Comparison of ENCODE assay signal across 8 mouse cellular contexts in the genomic region with DNA sequence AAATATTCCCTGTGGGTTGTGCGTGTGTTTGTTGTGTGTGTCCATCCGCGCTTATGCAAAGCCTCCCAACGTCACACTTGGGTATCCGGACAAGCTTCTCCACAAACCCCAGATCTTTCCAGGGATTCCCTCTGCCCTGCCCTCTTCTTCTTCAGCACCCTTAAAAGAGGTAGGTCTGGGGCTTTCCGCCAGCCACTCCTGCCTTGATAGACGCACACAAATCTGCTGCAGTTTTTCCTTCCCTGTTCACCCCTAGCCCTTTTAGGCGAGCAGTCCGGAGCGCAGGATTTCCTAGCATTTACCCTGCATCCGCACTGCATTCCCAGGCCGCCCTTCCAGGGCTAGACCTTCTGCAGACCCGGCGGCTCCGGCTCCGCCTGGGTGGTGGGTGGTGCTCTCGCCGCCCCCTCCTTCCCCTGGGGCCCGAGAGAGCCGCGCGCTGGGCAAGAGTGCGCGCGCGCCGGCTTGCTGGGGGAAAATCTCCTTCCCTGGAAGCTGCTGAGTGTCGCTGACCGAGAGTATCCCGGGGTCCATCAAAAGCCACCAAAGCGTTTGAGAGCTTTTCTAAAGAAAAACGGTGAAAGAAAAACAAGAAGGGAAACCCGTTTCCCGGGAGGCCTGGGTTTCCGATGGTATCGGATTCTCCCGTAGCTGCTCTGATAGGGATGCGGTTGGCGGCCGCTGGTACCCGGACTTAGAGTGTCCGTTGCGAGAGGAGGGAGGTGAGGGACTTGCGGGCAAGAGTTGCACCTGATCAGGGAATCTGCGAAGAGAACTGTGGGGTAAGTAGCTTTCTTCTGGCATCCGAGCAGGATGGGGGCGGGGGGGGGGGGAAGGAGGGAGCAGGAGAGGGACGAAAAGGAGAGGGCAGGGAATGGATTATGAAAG. TPM values are rescaled to one million over a fixed set of nuclear protein-coding genes. Genes with fewer than 3 reads are reported as not detected.
A peak's percentile ranks its signal among the peaks of the same experiment; 100 is the strongest.
DNase-seq lines count a peak whose midpoint lies in the region; ATAC-seq and TF ChIP-seq lines count a peak whose summit lies in the region.

Gene Car10, plus strand, starts transcription at position 88 of the 888 bp plus-strand sequence.

- no peak for ATAC-seq in lung, postnatal 0 days
- ATAC-seq in embryonic facial prominence, embryonic 11.5 days (replicated peaks; ENCODE audit: insufficient number of reproducible peaks, low FRiP score, low TSS enrichment, low read depth): no peak
- ATAC-seq in intestine, embryonic 14.5 days (replicated peaks; ENCODE audit: low FRiP score, low TSS enrichment, low read depth): no peak
- ATAC-seq in midbrain, embryonic 13.5 days: peak; percentile 55

- no peaks in the 10 kb centered on the region for H3K9me3 ChIP-seq in lung, postnatal 0 days (ENCODE audit: low read length)
- H3K9me3 ChIP-seq in embryonic facial prominence, embryonic 11.5 days (replicated peaks; ENCODE audit: control insufficient read depth, low read length): no peaks in the 10 kb centered on the region
- H3K9me3 ChIP-seq in intestine, embryonic 14.5 days (ENCODE audit: control insufficient read depth, low read length): no peaks in the 10 kb centered on the region
- no peaks in the 10 kb centered on the region for H3K9me3 ChIP-seq in midbrain, embryonic 13.5 days

- H3K27me3 ChIP-seq in lung, postnatal 0 days (replicated peaks; ENCODE audit: insufficient read depth, low read length): peaks cover 43% of the 10 kb centered on the region
- peaks cover 38% of the 10 kb centered on the region for H3K27me3 ChIP-seq in embryonic facial prominence, embryonic 11.5 days (ENCODE audit: control insufficient read depth, insufficient read depth, low read length)
- H3K27me3 ChIP-seq in intestine, embryonic 14.5 days (replicated peaks; ENCODE audit: control insufficient read depth, insufficient read depth, low read length): peaks cover 58% of the 10 kb centered on the region
- peaks cover 59% of the 10 kb centered on the region for H3K27me3 ChIP-seq in midbrain, embryonic 13.5 days

- no peak for TF ChIP-seq EP300 in lung, postnatal 0 days (IDR thresholded peaks at IDR 0.05)

- no peak within 1 kb of the TSS for H3K4me3 ChIP-seq in lung, postnatal 0 days (ENCODE audit: low read depth, low read length)
- H3K4me3 ChIP-seq in lung, adult 2 months (replicated peaks; ENCODE audit: extremely low read depth, low read depth, low read length): no peak within 1 kb of the TSS
- H3K4me3 ChIP-seq in embryonic facial prominence, embryonic 11.5 days (ENCODE audit: low read depth, low read length): peak within 1 kb of the TSS; percentile 35
- peak within 1 kb of the TSS; percentile 35 for H3K4me3 ChIP-seq in intestine, embryonic 14.5 days (ENCODE audit: low read depth, low read length)
- H3K4me3 ChIP-seq in midbrain, embryonic 13.5 days (replicated peaks): peak within 1 kb of the TSS; percentile 68

- DNase-seq in lung, postnatal 0 days (ENCODE audit: low spot score): no peak
- no peak for DNase-seq in lung, adult 2 months
- peak; percentile 25 for DNase-seq in embryonic facial prominence, embryonic 11.5 days (ENCODE audit: low spot score)
- DNase-seq in intestine, embryonic 14.5 days (ENCODE audit: low spot score): peak; percentile 55
- DNase-seq in spleen, postnatal 14 days (ENCODE audit: low spot score in 2 of 2): no peak
- DNase-seq in adrenal gland, postnatal 25 days: no peak
- DNase-seq in kidney, postnatal 10 days: no peak

- H3K4me1 ChIP-seq in lung, postnatal 0 days (ENCODE audit: insufficient read depth, low read depth, low read length): no peaks in the 10 kb centered on the region
- H3K4me1 ChIP-seq in lung, adult 2 months (ENCODE audit: control insufficient read depth, insufficient read depth, low read length): no peaks in the 10 kb centered on the region
- H3K4me1 ChIP-seq in embryonic facial prominence, embryonic 11.5 days (ENCODE audit: control insufficient read depth, insufficient read depth, low read length): peaks cover 5% of the 10 kb centered on the region
- peaks cover 2% of the 10 kb centered on the region; the same call in 1 of the 2 replicates for H3K4me1 ChIP-seq in intestine, embryonic 14.5 days (replicated peaks; ENCODE audit: control insufficient read depth, insufficient read depth, low read length)
- H3K4me1 ChIP-seq in midbrain, embryonic 13.5 days (replicated peaks): peaks cover 27% of the 10 kb centered on the region

- no peaks in the 10 kb centered on the region for H3K36me3 ChIP-seq in lung, postnatal 0 days (ENCODE audit: insufficient read depth, low read length)
- H3K36me3 ChIP-seq in embryonic facial prominence, embryonic 11.5 days (replicated peaks; ENCODE audit: control insufficient read depth, insufficient read depth, low read depth, low read length): no peaks in the 10 kb centered on the region
- no peaks in the 10 kb centered on the region for H3K36me3 ChIP-seq in intestine, embryonic 14.5 days (ENCODE audit: control insufficient read depth, insufficient read depth, low read length)
- H3K36me3 ChIP-seq in midbrain, embryonic 13.5 days: no peaks in the 10 kb centered on the region

- no peak within 1 kb of the TSS for H3K27ac ChIP-seq in lung, postnatal 0 days (ENCODE audit: low read length)
- no peak within 1 kb of the TSS for H3K27ac ChIP-seq in embryonic facial prominence, embryonic 11.5 days (replicated peaks; ENCODE audit: low read depth, low read length)
- H3K27ac ChIP-seq in intestine, embryonic 14.5 days (ENCODE audit: low read depth): no peak within 1 kb of the TSS
- H3K27ac ChIP-seq in midbrain, embryonic 13.5 days: peak within 1 kb of the TSS; percentile 78

- no peak within 1 kb of the TSS for H3K9ac ChIP-seq in lung, postnatal 0 days (replicated peaks; ENCODE audit: low read depth)
- H3K9ac ChIP-seq in embryonic facial prominence, embryonic 11.5 days (replicated peaks; ENCODE audit: low read length): no peak within 1 kb of the TSS
- no peak within 1 kb of the TSS for H3K9ac ChIP-seq in intestine, embryonic 14.5 days (ENCODE audit: low read length)
- H3K9ac ChIP-seq in midbrain, embryonic 13.5 days (replicated peaks): peak within 1 kb of the TSS; percentile 73

- peak within 1 kb of the TSS; percentile 32 for H3K4me2 ChIP-seq in lung, postnatal 0 days (replicated peaks; ENCODE audit: low read depth, low read length)
- H3K4me2 ChIP-seq in embryonic facial prominence, embryonic 11.5 days (ENCODE audit: low read depth, low read length): peak within 1 kb of the TSS; percentile 74
- H3K4me2 ChIP-seq in intestine, embryonic 14.5 days (ENCODE audit: low read length): peak within 1 kb of the TSS; percentile 65
- peak within 1 kb of the TSS; percentile 99 for H3K4me2 ChIP-seq in midbrain, embryonic 13.5 days (replicated peaks)

- WGBS in lung, postnatal 0 days: 2% methylated on average over 46 of the region's 48 CpGs
- WGBS in lung, adult 2 months: 2% methylated on average over 48 of the region's 48 CpGs
- under 1% methylated on average over 47 of the region's 48 CpGs for WGBS in embryonic facial prominence, embryonic 11.5 days
- WGBS in intestine, embryonic 14.5 days: under 1% methylated on average over 46 of the region's 48 CpGs
- under 1% methylated on average over 46 of the region's 48 CpGs for WGBS in midbrain, embryonic 13.5 days

- no peak for TF ChIP-seq CTCF in lung, postnatal 0 days (IDR thresholded peaks at IDR 0.05)
- no peak for TF ChIP-seq CTCF in lung, adult 2 months (IDR thresholded peaks at IDR 0.05; ENCODE audit: insufficient read depth, low read length)

- no peak for TF ChIP-seq POLR2A in lung, adult 2 months (IDR thresholded peaks at IDR 0.05; ENCODE audit: borderline replicate concordance, extremely low read depth, low read depth, low read length)

RNA-seq across cellular contexts. Expression of gene Car10, which starts in this region (rescaled TPM):
- polyA plus RNA-seq in lung, postnatal 0 days (2015; fragmentation: Nextera tagmentation; extraction: Ambion mirVana): not detected in 2 replicates
- not detected in 2 replicates for polyA plus RNA-seq in lung, adult 2 months (2012; rRNA removed)
- 0.80 and 1.5 TPM in 2 replicates for polyA plus RNA-seq in embryonic facial prominence, embryonic 11.5 days (2014; fragmentation: Nextera tagmentation; extraction: Ambion mirVana)
- 0.08 and 0.27 TPM in 2 replicates for polyA plus RNA-seq in intestine, embryonic 14.5 days (2014; fragmentation: Nextera tagmentation; extraction: Ambion mirVana)
- 14.8 and 15.0 TPM in 2 replicates for polyA plus RNA-seq in midbrain, embryonic 13.5 days (2015; fragmentation: Nextera tagmentation; extraction: Ambion mirVana)
- total RNA-seq in adrenal gland, postnatal 25 days (2021): 0.49 and 1.5 TPM in 2 replicates

Comparison
In these comparisons a context has a peak if more than half of its experiments do, and no peak if none do; other contexts are left out.
1. Peak in DNase-seq, H3K4me3 ChIP-seq and H3K4me2 ChIP-seq in intestine, embryonic 14.5 days; RNA of the gene not detected or under 1 TPM.
2. H3K4me2 ChIP-seq: peak in every context shown above with its lines; median percentile 99 in midbrain, embryonic 13.5 days; 74 in embryonic facial prominence, embryonic 11.5 days; 65 in intestine, embryonic 14.5 days; 32 in lung, postnatal 0 days.
3. H3K4me3 ChIP-seq: peak in embryonic facial prominence, embryonic 11.5 days (single experiment) and midbrain, embryonic 13.5 days (single experiment); none in lung, postnatal 0 days (single experiment) and lung, adult 2 months (single experiment).